Comparison of ENCODE assay signal across 8 mouse cellular contexts in genomic region chr11:55518806-55519674, GRCm38 (mm10). TPM values are rescaled to one million over a fixed set of nuclear protein-coding genes. Genes with fewer than 3 reads are reported as not detected.
DNase-seq lines count a peak whose midpoint lies in the region; ATAC-seq and TF ChIP-seq lines count a peak whose summit lies in the region.

No protein-coding gene starts in this region.

- TF ChIP-seq EP300 in heart, adult 2 months (IDR thresholded peaks at IDR 0.05; ENCODE audit: insufficient read depth, low read depth, low read length): 0 out of 2 replicates have a peak, but pooled peaks have one; percentile 67

- DNase-seq in heart, adult 2 months: peak; percentile 51 to 64
- peak; percentile 82 for DNase-seq in cerebellum, adult 9-10 months
- peak; percentile 61 for DNase-seq in kidney, adult 18-20 months
- DNase-seq in left cerebral cortex, postnatal 4 days: peak; percentile 77
- DNase-seq in midbrain, embryonic 14.5 days: peak; percentile 91
- DNase-seq in spleen, postnatal 4 days (ENCODE audit: low spot score in 2 of 2): peak; percentile 29 to 70

- no peaks in the 10 kb centered on the region for H3K79me2 ChIP-seq in heart, adult 2 months (replicated peaks; ENCODE audit: control insufficient read depth, insufficient read depth, low read length)

- intact Hi-C loops in heart, adult 2 months (cut with DNase I): loop anchor here (1.0 to 2.0 kb wide), 2 partner anchors 472 to 589 kb away; no protein-coding TSS in a partner anchor
- intact Hi-C loops in left cerebral cortex, postnatal 4 days (cut with DNase I): loop anchor here (5.0 kb wide), 1 partner anchor 588 kb away; no protein-coding TSS in a partner anchor

- no peaks in the 10 kb centered on the region for H3K9me3 ChIP-seq in heart, embryonic 12.5 days (replicated peaks)
- H3K9me3 ChIP-seq in midbrain, embryonic 14.5 days (ENCODE audit: control insufficient read depth, low read length): no peaks in the 10 kb centered on the region

- H3K36me3 ChIP-seq in heart, adult 2 months (ENCODE audit: control insufficient read depth, insufficient read depth, low read length): no peaks in the 10 kb centered on the region
- no peaks in the 10 kb centered on the region for H3K36me3 ChIP-seq in heart, embryonic 12.5 days
- H3K36me3 ChIP-seq in midbrain, embryonic 14.5 days (ENCODE audit: control insufficient read depth, insufficient read depth, low read length): no peaks in the 10 kb centered on the region

- no peak overlapping the region for H3K9ac ChIP-seq in heart, adult 2 months (ENCODE audit: low read depth, low read length)
- H3K9ac ChIP-seq in heart, embryonic 12.5 days: no peak overlapping the region
- no peak overlapping the region for H3K9ac ChIP-seq in midbrain, embryonic 14.5 days (replicated peaks; ENCODE audit: low read length)

- H3K4me3 ChIP-seq in heart, adult 2 months: no peak overlapping the region
- no peak overlapping the region for H3K4me3 ChIP-seq in heart, embryonic 12.5 days
- no peak overlapping the region for H3K4me3 ChIP-seq in midbrain, embryonic 14.5 days (replicated peaks; ENCODE audit: low read depth, low read length)

- H3K27me3 ChIP-seq in heart, adult 2 months (ENCODE audit: control insufficient read depth, insufficient read depth, low read length): no peaks in the 10 kb centered on the region
- H3K27me3 ChIP-seq in heart, embryonic 12.5 days (replicated peaks): no peaks in the 10 kb centered on the region
- H3K27me3 ChIP-seq in midbrain, embryonic 14.5 days (ENCODE audit: control insufficient read depth, insufficient read depth, low read length): no peaks in the 10 kb centered on the region

- TF ChIP-seq POLR2A in heart, adult 2 months (IDR thresholded peaks at IDR 0.05; ENCODE audit: insufficient read depth, low read depth, low read length): no peak

- H3K4me2 ChIP-seq in heart, embryonic 12.5 days: no peak overlapping the region
- peak overlapping the region; percentile 31; the same call in 1 of the 2 replicates for H3K4me2 ChIP-seq in midbrain, embryonic 14.5 days (ENCODE audit: low read length)

- 3% methylated on average over 9 of the region's 9 CpGs for whole genome bisulfite sequencing in heart, adult 2 months
- 4% methylated on average over 9 of the region's 9 CpGs for WGBS in heart, embryonic 12.5 days
- 6% methylated on average over 9 of the region's 9 CpGs for WGBS in midbrain, embryonic 14.5 days

- no peak; the same call in 1 of the 2 replicates for TF ChIP-seq CTCF in heart, adult 2 months (IDR thresholded peaks at IDR 0.05)

- H3K4me1 ChIP-seq in heart, adult 2 months (ENCODE audit: control insufficient read depth, insufficient read depth, low read length): no peaks in the 10 kb centered on the region
- no peaks in the 10 kb centered on the region for H3K4me1 ChIP-seq in heart, embryonic 12.5 days (replicated peaks)
- no peaks in the 10 kb centered on the region for H3K4me1 ChIP-seq in midbrain, embryonic 14.5 days (ENCODE audit: control insufficient read depth, insufficient read depth, low read length)

- H3K27ac ChIP-seq in heart, adult 2 months: no peak overlapping the region
- H3K27ac ChIP-seq in heart, embryonic 12.5 days (ENCODE audit: poor library complexity, severe bottlenecking): no peak overlapping the region
- H3K27ac ChIP-seq in midbrain, embryonic 14.5 days (replicated peaks; ENCODE audit: low read depth, low read length): no peak overlapping the region

- ATAC-seq in heart, embryonic 12.5 days (ENCODE audit: insufficient number of reproducible peaks, low FRiP score): no peak
- peak; percentile 98 for ATAC-seq in frontal cortex, adult (ENCODE audit: low TSS enrichment)
- peak; percentile 37; the same call in 1 of the 2 replicates for ATAC-seq in midbrain, embryonic 14.5 days (ENCODE audit: low FRiP score, low TSS enrichment)

RNA-seq across cellular contexts. Expression of gene G3bp1, which starts 49.6 kb away (rescaled TPM):
- total RNA-seq in heart, adult 2 months (2021): 10 to 100 TPM; 40.0 to 41.3 TPM
- polyA plus RNA-seq in heart, adult 2 months (2012; rRNA removed): 22.0 and 31.6 TPM in 2 replicates
- 139 and 140 TPM in 2 replicates for polyA plus RNA-seq in heart, embryonic 12.5 days (2016; fragmentation: Nextera tagmentation; extraction: Ambion mirVana)
- 10 to 100 TPM; 53.1 to 56.4 TPM for total RNA-seq in left cerebral cortex, postnatal 4 days (2021)
- polyA plus RNA-seq in midbrain, embryonic 14.5 days (2014; fragmentation: Nextera tagmentation; extraction: Ambion mirVana): 83.6 and 125 TPM in 2 replicates

RNA-seq across cellular contexts. Expression of gene Atox1, which starts 58.0 kb away (rescaled TPM):
- total RNA-seq in heart, adult 2 months (2021): 100 to 1,000 TPM in 1 of 2 experiments, 10 to 100 TPM in 1; 98.6 to 112 TPM
- polyA plus RNA-seq in heart, adult 2 months (2012; rRNA removed): 155 and 204 TPM in 2 replicates
- 253 and 258 TPM in 2 replicates for polyA plus RNA-seq in heart, embryonic 12.5 days (2016; fragmentation: Nextera tagmentation; extraction: Ambion mirVana)
- 100 to 1,000 TPM; 124 to 130 TPM for total RNA-seq in left cerebral cortex, postnatal 4 days (2021)
- polyA plus RNA-seq in midbrain, embryonic 14.5 days (2014; fragmentation: Nextera tagmentation; extraction: Ambion mirVana): 244 and 294 TPM in 2 replicates
